Mouse (Mus musculus): Measurements from ENCODE around the gene Antxr1. TPM values are rescaled to one million over a fixed set of nuclear protein-coding genes. Genes with fewer than 3 reads are reported as not detected.

Antxr1 gene
- total RNA-seq, 1 experiment from 2014 or later, result 0.32 TPM

DNA sequence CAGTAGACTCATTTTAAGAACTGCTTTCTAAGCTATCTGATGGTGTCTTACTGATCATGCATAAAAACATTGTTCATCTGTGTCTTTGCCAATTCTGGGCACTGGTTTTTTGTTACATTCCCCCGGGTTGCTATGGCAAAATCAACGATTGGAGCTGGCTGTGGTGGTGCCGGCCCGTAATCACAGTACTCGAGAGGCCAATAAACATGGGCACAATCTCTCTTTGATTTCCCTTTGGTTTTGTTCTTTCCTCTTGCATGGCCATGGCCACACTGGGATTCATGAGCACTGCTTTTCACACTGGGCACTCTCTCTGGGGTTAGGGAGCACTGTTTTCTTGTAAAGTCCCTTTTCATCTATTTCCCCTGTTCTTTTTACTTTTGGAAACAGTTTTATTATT, 83.9 kb downstream of the Antxr1 start:
- ATAC-seq (replicated peaks; ENCODE audit: low read depth, poor library complexity, severe bottlenecking), result no peak

DNA sequence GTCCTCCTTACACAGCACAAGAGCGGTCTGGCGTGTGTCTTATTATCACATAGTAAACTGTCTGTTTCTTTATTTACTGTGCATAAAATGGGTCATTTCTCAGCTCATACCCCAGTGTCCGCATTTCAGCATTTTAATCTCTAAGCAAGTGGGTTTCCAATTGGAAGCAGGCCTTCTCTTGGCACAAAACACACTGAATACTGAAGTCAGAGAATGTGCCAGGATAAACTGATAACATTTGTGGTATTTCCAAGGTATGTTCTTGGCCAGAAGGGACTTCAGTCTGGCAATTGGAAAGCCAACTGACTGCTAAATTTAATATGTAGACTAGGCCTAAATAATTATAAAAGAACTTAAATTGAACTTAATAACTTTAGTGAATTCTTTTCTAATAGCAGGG, 84.9 kb downstream of the Antxr1 start:
- ATAC-seq (replicated peaks; ENCODE audit: low read depth, poor library complexity, severe bottlenecking), result no peak

DNA sequence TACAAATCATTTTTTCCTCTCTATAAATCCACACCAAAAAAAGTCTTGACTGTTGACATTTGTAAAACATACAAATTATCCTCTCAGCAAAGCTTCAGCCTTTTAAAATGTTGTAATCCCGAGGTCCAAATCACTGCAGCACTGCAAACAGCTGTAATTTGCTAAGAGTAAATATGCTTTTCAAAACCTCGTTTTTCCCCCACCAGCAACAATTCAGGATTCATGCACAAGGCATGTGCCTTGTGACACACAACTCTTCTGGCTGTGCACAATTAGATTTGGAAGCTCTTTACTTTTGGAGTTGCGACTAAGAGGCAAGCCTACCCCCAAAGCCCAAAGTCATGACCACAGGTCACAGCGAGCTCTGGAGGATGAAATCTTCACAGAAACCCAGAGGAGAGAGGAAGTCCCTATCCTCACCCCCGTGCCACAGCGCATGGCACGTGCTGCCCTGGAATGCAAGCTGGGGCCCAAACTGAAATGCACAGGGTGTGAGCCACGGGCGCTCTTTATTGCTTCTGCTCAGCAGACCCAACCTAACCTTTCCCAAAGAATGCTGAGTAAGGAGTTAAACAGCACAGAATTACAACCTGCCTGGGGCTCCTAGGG, 87.3 kb downstream of the Antxr1 start:
- ATAC-seq (replicated peaks; ENCODE audit: low read depth, poor library complexity, severe bottlenecking), result peak; percentile 62

DNA sequence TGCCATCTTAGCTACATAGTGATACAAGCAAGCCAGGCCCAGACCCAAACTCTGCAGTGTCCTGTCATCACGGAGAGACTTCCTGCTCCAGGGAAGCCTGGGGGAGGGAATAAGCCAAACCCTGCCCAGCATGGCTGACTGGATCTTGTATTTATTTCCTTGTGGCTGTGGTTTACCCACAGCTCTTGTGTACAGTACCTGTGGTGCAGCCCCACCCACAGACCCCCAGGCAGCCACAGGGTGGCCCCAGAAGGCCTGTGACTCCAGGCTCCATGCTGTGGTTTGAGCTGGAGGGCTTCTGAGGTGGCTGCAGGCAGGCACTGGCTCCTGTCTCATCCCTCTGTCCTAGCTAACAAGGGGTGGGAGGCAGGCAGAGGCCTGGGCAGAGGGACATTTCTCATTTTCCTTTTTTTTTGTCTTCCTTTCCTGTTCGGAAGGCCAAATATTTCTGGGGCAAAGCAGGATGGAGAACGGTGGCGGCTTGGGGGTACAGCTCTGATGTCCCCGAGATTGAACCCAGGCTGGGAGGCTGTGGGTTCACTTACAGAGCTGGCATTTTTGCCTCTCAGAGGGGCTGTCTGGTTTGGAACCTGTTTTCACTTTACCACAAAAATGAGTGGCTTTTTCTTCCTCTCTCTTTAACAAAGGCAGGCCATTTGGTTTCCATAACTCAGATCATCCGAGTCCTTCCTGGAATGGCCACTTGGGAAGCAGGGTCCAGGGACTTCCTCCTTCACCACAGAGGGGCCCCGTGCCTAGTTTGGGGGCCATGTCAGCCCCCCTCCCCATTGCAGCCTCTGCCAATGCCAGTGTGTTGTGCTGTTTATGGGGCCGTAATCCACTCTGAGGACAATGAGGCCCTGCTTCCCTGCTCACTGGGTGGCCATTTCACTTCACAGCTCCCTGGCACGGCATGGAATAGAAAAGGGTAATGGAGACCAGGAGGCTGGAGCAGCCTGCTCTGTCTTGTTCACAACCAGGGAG, 91.2 kb downstream of the Antxr1 start:
- peak; percentile 53 for ATAC-seq (replicated peaks; ENCODE audit: low read depth, poor library complexity, severe bottlenecking)

DNA sequence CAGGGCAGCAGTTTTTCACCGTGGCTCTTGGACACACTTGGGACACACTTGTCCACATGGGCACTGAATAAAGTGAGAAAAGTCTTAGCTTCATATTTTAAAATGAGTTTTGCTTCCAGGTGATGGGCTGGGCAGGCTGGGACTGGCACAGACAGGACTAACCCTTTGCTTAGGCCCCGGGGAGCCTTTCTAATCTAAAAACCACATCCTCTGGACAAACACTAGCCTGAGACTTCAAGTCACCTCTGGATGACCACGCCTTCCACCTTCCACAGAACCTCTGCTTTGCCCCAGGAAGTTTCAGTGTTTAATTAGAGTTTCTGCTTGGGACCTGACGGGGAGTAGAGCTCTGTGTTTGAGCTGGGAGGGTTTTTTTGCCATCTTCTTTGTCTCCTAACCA, 98.4 kb downstream of the Antxr1 start:
- ATAC-seq (replicated peaks; ENCODE audit: low read depth, poor library complexity, severe bottlenecking), result no peak

DNA sequence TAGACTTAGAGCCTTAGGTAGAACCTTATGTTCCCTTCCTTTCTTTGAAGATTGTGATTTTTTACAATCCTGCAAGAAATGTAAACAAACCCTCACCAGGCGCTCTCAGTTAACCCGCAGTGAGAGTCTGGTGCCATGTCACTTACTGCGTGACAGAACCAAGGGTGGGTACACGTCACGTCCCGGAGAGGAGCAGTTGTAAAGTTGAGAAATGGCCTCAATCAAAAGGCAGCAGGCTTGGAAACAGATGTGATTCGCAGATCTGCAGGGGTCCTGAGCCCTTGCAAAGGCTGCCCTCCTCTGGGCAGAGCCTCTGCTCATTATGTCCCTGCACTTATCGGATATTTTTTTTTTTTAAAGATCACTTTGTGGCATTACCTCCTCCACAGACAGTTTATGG, 99.6 kb downstream of the Antxr1 start:
- no peak for ATAC-seq (replicated peaks; ENCODE audit: low read depth, poor library complexity, severe bottlenecking)

DNA sequence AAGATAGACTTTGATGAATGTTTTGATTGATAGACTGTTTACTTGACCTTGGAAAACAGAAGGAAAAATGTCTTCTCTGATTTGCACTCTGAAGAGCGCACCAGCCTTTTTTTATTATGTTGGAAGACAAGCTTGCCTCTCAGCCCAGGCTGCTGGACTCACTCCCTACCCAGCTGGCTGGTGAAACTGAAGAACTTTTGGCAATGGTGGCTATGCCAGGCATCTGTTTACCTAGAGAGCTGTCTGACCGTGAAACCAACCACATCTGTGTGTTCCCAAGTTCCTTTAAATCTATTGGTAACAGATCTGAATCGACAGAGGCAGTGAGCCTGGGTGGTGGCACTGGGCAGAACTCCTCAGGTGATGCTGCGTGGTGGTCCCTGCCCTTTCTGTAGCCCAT, 102.5 kb downstream of the Antxr1 start:
- ATAC-seq (replicated peaks; ENCODE audit: low read depth, poor library complexity, severe bottlenecking), result no peak

DNA sequence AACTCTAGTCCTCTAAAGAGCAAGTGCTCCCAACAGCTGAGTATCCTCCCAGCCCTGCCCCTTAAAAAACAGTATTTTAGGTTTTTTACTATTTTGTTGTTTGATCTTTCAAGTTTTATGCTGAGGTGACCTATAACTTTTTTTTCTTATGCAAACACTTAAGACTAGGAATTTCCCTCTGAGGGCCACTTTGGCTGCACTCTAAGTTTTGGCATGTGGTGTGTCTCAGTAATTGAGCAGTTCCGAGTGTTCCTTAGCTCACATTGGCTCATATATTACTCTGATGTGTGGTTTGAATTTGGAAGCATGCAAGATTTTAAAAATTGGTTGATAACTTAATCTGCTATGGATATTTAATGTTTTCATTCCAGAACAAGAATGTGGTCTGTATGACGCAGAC, 105.6 kb downstream of the Antxr1 start:
- no peak for ATAC-seq (replicated peaks; ENCODE audit: low read depth, poor library complexity, severe bottlenecking)

DNA sequence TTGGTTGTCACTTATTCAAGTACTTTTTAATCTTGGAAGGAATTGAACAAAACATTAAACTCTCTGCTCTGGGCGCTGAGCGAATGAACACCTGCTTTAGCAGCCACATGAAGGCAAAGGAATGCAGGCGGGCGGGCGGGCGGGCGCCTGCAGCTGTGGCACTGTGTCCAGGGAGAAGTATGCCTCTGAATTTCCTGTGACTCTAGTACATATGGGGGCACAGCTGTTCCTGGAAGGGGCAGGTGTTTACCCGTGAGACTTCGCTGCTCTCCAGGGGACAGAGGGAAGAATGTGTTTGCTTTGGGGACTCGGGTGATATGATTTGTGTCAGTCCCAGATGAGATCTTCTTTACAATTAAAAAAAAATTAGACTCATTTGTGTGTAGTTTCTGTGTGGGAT, 107.7 kb downstream of the Antxr1 start:
- ATAC-seq (replicated peaks; ENCODE audit: low read depth, poor library complexity, severe bottlenecking), result no peak

DNA sequence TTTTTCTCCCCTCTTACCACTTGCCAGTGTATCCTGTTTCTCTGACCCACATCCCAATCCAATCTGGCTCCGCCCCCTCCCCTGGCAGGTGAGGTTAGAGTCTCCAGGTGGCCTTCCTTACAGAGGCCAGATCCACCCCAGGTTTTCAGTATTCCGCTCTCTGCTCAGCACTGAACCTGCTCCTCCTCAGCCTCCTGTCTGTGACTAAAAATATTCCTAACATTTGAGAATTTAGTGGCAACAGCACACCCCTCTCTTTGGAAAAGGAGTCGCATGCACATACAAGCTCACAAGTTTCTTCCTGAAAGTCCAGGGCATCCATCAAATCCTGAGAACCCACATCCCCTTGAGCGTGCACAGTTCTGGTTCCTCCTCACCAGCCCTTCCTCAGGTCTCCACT, 109.3 kb downstream of the Antxr1 start:
- no peak for ATAC-seq (replicated peaks; ENCODE audit: low read depth, poor library complexity, severe bottlenecking)

DNA sequence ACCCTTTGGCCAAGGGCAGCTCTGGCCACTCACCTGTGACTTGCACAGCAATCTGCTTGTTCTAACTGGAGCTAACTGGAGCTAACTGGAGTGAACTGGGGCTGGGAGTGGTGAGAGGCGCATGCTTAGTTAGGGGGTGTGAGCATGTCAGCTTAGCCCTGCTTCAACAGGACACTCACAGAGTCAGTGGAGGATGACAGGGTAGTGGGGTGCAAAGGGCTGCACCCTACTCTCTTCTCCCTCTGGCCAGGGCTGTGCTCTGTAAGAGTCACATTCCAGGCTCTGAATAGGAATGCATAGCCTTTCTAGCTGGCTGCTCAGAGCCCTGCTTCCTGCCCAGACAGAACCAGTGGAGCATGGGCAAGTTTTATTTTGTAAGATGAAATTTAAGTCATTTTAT, 110.3 kb downstream of the Antxr1 start:
- no peak for ATAC-seq (replicated peaks; ENCODE audit: low read depth, poor library complexity, severe bottlenecking)

DNA sequence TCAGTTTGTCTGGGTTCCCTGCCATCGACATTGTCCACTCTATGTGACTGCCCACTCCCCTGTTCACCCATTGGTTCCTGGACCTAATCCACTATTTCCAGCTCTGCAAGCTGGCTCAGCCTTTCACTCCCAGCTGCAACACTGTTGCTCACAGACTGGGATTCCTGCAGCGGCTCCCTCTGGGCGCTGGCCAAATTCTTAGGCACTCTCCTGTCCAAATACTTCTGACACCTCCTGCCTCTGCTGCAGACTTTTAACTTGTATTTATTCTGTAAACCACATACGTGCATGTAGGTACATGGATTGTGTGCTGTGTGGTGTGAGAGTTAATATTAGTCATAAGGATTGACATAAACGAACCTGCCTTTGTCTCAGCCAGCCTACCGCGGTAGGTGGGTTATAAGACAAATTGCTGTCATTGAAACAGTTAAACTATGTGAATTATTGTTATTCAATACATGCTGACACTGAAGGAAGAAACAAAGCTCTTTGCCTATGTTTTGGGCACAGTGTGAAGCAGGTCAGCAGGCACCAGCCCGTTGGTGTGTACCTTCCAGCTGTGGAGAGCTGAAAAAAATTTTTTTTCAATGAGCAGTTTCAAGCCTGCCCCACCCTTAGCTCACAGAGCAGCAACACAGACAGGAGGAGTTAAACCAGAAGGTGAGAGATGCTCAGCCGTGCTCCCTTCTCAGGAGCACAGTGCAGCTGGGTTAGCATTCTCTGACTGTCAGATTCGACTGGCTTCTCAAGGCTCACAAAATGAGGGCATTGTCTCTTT, 112.6 kb downstream of the Antxr1 start:
- ATAC-seq (replicated peaks; ENCODE audit: low read depth, poor library complexity, severe bottlenecking), result no peak

DNA sequence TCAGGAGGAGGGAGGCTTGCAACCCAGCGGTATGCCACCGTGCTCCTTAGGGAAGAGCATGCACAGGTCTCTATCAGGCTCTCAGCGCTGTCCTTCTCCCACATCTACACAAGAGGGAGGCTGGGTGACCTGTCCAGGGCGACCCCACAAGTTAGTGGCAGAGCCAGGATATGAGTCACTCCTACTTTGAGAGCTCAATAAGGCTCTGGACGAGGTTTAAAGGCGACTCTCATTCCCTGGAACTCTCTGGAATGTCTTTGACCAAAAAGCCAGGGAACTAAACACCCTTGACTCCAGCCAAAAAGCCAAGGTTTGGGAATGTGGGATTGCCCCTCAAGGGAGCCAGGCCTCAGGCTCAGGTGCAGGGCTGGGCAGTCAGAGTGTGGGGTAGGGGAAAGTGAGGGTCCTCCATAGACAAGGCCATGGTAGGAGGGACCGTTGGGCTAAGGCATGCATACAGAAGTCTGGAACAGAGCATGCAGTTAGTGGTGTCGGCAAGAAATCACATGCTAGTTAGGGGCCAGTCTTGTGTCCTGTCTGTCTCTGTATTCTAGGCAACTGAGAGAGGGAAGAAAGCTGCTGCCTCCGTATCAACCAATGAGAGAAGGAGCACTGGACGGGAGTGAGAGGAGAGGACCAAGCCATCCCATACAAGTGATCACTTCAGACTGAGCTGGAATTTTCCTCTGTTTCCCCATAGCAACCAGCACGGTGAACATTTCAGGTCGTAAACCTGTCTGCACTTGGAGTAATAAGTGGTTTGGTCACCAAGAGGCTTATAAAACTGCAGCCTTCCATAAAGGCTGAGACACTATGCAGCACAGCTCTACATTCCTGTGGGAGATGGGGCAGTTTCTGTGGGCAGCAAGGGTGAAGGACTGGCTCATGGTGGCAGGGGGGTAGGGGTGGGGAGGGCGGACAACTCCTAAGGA, 116.3 kb downstream of the Antxr1 start:
- ATAC-seq (replicated peaks; ENCODE audit: low read depth, poor library complexity, severe bottlenecking), result no peak

DNA sequence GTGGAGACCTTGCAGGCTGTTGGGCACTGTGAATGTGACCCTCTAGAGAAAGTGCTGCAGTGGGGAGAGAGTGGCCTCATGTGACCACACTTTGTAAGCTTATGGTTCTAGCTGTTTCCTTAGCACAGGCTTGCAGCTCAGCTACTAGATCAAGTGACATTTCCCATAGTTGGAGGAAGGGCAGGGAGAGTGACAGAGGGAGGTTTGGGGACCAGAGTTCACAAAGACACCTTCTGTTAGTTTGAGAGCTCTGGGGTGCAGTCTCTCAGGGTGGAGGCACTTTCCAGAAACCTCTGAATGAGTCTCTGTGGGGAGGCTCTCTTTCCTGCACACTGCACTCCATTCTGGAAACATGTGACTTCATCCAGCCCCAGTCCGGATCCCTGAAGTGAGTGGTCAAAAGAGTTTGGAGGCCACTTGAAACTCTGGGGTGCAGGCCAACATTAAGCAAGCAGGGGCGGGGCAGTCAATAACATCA, 119.5 kb downstream of the Antxr1 start:
- ATAC-seq (replicated peaks; ENCODE audit: low read depth, poor library complexity, severe bottlenecking), result 0 out of 2 replicates have a peak, but pooled peaks have one; percentile 11

DNA sequence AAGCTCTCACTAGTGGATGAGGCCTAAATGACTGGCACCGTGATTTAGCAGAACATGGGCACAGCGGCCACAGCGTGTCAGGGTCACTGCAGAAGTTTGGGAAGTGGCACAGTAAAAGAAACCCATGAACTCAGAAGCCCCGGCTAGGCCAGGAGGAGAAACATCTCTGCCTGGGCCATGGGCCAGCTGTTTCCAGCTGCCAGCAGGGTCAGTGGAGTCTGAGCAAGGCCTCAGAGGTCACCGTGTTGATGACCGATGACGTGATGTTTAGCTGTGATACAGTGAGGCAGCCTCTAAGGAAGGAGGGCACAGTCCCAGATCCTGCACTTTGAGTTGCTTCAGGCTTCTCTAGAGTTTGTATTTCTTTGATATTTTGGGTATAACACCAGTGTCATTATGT, 122.4 kb downstream of the Antxr1 start:
- ATAC-seq (replicated peaks; ENCODE audit: low read depth, poor library complexity, severe bottlenecking), result no peak

DNA sequence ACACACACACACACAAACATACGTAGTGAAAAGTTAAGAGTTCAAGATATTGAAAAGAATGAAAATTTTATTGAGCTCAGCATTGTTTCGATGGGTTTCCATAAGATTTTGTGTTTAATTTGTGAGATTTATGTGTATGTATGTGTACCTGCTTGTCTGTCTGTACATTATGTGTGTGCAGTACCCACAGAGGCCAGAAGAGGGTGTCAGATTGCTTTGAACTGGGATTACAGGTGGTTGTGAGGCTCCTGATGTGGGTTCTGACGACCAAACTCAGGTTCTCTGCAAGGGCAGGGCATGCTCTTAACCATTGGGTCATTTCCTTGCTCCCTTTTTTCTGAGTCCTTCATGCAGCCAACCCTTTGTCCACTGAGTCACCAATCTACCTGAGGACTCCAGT, 124.1 kb downstream of the Antxr1 start:
- no peak for ATAC-seq (replicated peaks; ENCODE audit: low read depth, poor library complexity, severe bottlenecking)

DNA sequence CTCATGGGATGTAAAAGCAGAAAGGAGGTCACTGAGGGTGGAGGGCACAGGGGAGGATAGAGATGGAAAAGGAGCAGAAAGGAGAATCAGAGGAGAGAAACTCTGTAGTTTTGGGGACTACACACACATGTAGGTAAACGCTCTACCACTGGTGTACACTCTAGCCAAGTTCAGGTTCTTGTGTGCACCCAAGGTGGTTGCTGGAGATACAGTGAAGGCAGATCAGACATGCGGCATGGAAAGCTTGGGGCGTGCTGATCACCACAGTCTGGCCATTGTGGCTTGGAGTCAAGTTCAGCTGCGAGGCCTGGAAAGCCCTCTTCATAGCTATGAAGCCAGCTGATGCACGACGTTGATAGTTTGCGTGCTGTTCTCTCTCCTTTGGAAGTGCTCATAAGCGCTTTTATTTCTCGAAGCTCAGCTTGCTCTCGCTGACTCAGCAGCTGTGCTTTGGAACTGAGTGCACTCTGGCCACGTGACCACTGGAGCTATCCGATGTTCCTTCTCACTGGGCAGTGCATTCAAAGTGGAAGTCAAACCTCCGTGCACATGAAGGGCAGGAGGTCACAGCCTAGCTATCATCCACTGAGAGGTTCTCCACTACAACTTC, 128.1 kb downstream of the Antxr1 start:
- peak; percentile 46; the same call in 1 of the 2 replicates for ATAC-seq (replicated peaks; ENCODE audit: low read depth, poor library complexity, severe bottlenecking)

DNA sequence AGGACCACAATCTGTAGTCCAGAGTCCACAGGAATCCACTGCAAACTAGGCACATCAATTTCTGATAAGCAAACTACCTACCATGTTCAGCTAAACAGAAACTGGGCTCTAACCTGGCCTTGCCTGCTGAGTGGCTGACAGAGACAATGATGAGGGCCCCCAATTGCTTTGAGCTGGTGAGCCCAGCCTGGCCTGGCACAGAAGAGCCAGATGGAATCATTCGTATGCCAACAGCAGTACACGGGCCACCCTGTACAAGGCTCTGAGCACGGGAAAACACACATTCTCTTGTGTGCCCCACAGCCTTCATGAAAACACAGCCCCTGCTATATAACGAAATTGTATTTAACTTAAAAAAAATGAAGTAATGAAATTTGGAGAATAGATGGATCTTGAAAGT, 128.8 kb downstream of the Antxr1 start:
- ATAC-seq (replicated peaks; ENCODE audit: low read depth, poor library complexity, severe bottlenecking), result no peak

DNA sequence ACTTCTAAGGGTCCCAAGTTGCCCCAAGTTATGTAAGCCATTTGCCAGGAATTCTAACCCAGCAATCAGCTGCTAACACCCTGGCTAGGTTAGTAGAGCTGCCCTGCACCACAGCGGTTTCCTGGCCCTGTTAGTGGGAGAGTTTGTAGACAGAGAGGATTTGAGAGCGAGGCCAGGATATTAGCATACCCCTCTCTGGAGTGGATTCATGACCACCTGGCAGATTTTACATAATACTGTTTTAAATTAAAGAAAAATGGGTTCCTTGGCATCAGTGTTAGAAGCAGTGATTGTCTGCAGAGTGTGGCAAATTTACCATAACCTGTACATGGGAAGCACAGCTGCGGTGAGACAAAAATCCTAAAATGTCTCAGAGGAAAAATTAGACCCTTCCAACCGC, 132.2 kb downstream of the Antxr1 start:
- ATAC-seq (replicated peaks; ENCODE audit: low read depth, poor library complexity, severe bottlenecking), result no peak
